Mouse (Mus musculus): ENCODE data around the gene Ipo8.

- TF ChIP-seq CTCF (IDR thresholded peaks at IDR 0.05; ENCODE audit: low read depth) (no peak), EP300 (IDR thresholded peaks at IDR 0.05; ENCODE audit: low read depth) (no peak)
Measured at GRCm38 (mm10) chr6:148841760-148842159, 10.5 kb upstream of the Ipo8 start.
